Mouse (Mus musculus) kidney, embryonic 15.5 days (tissue): Measurements from ENCODE around the gene Slc25a10. TPM values are rescaled to one million over a fixed set of nuclear protein-coding genes. Genes with fewer than 3 reads are reported as not detected.

Experiments used
- ATAC-seq: fragments of 200-750 bp; cut with Nextera tagmentation; replicated peaks from 2 replicates; pipeline ENCODE4 v1.8.0; 2017; ENCODE audit warnings: moderate TSS enrichment; ENCODE audit not compliant: low FRiP score
- H3K27ac ChIP-seq: fragments of 300-500 bp; sonication (generic); 2 replicates; pipeline ENCODE4 v1.5.1; 2015; ENCODE audit warnings: mild to moderate bottlenecking, inconsistent platforms
- H3K27me3 ChIP-seq: fragments of 300-500 bp; sonication (generic); 2 replicates; pipeline ENCODE4 v1.6.1; 2015; ENCODE audit warnings: inconsistent platforms
- H3K36me3 ChIP-seq: fragments of 300-500 bp; sonication (generic); 2 replicates; pipeline ENCODE4 v1.6.1; 2015; ENCODE audit warnings: inconsistent platforms
- H3K4me1 ChIP-seq: fragments of 300-500 bp; sonication (generic); 2 replicates; pipeline ENCODE4 v1.6.1; 2015; ENCODE audit warnings: inconsistent platforms
- H3K4me2 ChIP-seq: fragments of 300-500 bp; sonication (generic); 2 replicates; pipeline ENCODE4 v1.6.1; 2015; ENCODE audit warnings: moderate library complexity, mild to moderate bottlenecking, inconsistent platforms
- H3K4me3 ChIP-seq: fragments of 300-500 bp; sonication (generic); replicated peaks from 2 replicates; pipeline ENCODE4 v1.5.1; 2015; ENCODE audit warnings: mild to moderate bottlenecking, inconsistent platforms
- H3K9ac ChIP-seq: fragments of 300-500 bp; sonication (generic); 2 replicates; pipeline ENCODE4 v1.6.1; 2015; ENCODE audit warnings: mild to moderate bottlenecking, inconsistent platforms
- H3K9me3 ChIP-seq: fragments of 300-500 bp; sonication (generic); replicated peaks from 2 replicates; pipeline ENCODE4 v1.6.1; 2016; ENCODE audit warnings: inconsistent platforms
- WGBS: fragments of 180-500 bp; shearing (Covaris S2); methylation state at CpG from one replicate; pipeline ENCODE4 v1.1.7; 2015; ENCODE audit warnings: mixed read lengths; 5-methylcytosine and 5-hydroxymethylcytosine counted together
- polyA plus RNA-seq: library from polyadenylated mRNA; unstranded; fragments of >200 nt; fragmentation: Nextera tagmentation; extraction: Ambion mirVana; gene quantifications from 2 replicates; pipeline ENCODE4 v1.2.1, GENCODE M21; 2015

The Slc25a10 gene
- polyA plus RNA-seq, 1 experiment from 2014 or later = 91.9 TPM

DNA sequence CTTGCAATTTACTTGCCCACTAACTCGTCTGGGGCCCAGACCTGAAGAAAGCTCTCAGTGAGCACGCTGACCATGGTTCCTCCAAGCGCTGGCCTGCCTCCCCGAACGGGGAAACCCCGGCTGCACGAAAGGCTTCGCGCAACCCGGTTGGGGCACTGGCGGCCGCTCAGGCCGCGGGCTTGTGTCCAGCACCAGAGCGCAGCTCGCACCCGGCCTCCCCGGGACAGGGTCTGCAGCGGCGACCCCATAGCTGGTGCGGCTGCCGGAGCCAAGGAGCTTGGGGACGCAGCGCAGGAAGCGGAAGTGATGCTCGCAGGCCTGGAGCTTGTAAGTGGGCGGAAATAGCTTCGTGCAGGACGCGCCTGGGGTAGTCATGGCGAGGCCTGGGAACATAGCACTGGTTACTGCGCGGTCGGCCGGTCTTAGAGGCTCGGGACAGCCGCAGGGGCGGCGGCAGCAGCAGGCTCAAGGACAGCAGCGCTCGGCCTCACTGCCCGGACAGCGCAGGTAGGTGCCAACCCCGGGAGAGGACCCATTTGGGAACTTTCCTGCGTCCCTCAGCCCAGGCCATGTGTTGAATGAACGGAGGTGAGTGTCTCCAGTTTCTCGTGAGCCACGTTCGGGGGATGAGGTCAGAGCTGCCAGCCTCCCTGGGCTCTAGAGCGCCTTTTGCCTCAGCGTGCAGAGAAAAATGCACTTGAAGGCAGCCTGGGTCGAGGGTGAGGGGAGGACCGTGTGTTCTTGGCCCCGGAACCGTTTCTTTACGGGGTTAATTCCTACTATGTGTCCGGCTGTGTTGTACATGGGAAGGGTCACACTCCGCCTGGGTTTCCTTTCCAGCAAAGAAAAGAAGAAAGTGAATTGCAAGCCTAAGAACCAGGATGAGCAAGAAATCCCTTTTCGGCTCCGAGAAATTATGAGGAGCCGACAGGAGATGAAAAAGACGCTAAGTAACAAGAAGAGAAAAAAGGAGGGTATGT lies 33.6 kb upstream of the Slc25a10 start, which contains the start of the genes Oxld1 and Ccdc137:
Gene Oxld1, minus strand, starts transcription at position 297 of the 980 bp plus-strand sequence.
Gene Ccdc137, plus strand, starts transcription at position 344 of the 980 bp plus-strand sequence.
- ATAC-seq = peak; percentile 92
- 3% methylated on average over 62 of the region's 62 CpGs for WGBS

DNA sequence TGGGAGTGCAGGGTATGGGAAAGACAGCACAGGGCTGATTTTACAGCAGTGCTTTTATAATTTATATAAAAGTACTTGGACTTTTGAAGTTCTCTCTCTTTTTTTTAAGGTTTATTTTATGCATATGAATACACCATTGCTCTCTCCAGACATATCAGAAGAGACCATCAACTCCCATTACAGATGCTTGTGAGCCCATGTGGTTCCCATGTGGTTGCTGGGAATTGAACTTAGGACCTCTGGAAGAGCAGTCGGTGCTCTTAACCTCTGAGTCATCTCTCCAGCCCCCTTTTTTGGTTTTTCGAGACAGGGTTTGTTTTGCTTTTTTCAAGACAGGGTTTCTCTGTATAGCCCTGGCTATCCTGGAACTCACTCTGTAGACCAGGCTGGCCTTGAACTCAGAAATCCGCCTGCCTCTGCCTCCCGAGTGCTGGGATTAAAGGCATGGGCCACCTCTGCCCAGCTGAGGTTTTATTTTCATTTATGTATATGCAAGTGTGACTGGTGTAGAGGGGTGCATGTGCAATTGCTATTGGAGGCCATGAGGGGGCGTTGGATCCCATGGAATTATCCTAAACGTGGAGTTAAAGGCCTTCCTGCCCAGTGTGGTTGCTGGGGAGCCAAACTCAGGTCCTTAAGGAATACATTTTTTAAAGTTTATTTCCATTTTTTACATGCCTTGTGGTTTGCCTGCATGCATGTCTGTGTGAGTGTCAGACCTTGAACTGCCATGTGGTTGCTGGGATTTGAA lies 32.6 kb upstream of the Slc25a10 start:
- H3K36me3 ChIP-seq = peaks cover 53% of the 10 kb centered on the region
- no peak for ATAC-seq
- H3K27me3 ChIP-seq = no peaks in the 10 kb centered on the region
- H3K9ac ChIP-seq = peak overlapping the region; percentile 98
- no peaks in the 10 kb centered on the region for H3K9me3 ChIP-seq
- H3K4me1 ChIP-seq = peaks cover 23% of the 10 kb centered on the region
- H3K4me3 ChIP-seq = peak overlapping the region; percentile 94
- H3K27ac ChIP-seq = no peak overlapping the region
- 65% methylated on average over 6 of the region's 6 CpGs for WGBS
- peak overlapping the region; percentile 85 for H3K4me2 ChIP-seq

More for the DNA sequence above, 33.6 kb upstream of the Slc25a10 start, which contains the start of the genes Oxld1 and Ccdc137:
- peak within 1 kb of the TSS; percentile 92 for H3K27ac ChIP-seq
- H3K9ac ChIP-seq = peak within 1 kb of the TSS; percentile 98
- H3K4me3 ChIP-seq = peak within 1 kb of the TSS; percentile 94
- H3K36me3 ChIP-seq = peaks cover 44% of the 10 kb centered on the region
- no peaks in the 10 kb centered on the region for H3K27me3 ChIP-seq
- no peaks in the 10 kb centered on the region for H3K9me3 ChIP-seq
- H3K4me1 ChIP-seq = peaks cover 23% of the 10 kb centered on the region
- H3K4me2 ChIP-seq = peak within 1 kb of the TSS; percentile 85

DNA sequence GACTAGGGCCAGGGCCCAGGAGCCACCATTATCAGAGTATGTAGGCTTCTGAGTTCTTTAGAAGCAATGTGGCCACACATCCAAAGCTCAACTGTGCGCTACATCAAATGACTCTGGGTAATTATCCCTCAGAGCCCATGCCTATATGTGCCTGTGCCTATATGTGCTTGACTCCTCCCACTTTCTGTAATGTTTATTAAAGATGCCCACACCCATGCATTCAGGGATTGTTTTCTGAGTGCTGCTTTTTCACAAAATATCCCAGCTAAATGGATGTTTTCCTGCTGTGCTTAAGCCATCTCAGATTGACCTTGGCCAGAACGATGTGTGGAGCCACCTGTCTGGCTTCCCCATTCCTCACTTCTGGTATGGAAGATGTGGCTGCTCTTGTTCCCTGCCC lies 28.1 kb upstream of the Slc25a10 start:
- 96% methylated on average over 2 of the region's 2 CpGs for WGBS
- Histone ChIP-seq H3K27me3 (no peaks in the 10 kb centered on the region), H3K27ac (no peak overlapping the region), H3K4me1 (peaks cover 32% of the 10 kb centered on the region), H3K9me3 (no peaks in the 10 kb centered on the region), H3K36me3 (peaks cover 67% of the 10 kb centered on the region), H3K4me2 (no peak overlapping the region), H3K9ac (no peak overlapping the region), H3K4me3 (no peak overlapping the region)
- ATAC-seq = no peak

DNA sequence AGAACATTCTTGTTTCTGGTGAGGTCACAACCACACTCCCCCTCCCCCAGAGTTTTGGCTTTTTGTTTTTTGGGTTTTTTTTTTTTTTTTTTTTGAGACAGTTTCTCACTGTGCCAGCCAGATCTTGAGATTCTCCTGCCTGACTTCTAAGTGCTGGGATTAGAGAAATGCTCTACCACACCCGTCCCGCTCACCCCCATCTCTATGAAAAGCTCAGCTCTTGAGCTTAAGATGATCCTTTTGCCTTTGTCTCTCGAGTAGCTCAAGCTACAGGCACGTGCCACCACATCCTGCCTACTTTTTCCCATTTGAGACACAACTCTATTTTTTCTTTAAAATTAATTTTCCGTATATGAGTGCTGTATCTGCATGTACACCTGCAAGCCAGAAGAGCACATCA lies 27.3 kb upstream of the Slc25a10 start:
- H3K4me2 ChIP-seq = no peak overlapping the region
- H3K9ac ChIP-seq = no peak overlapping the region
- peaks cover 68% of the 10 kb centered on the region for H3K36me3 ChIP-seq
- 90% methylated on average over 5 of the region's 5 CpGs for WGBS
- no peaks in the 10 kb centered on the region for H3K27me3 ChIP-seq
- H3K4me1 ChIP-seq = peaks cover 27% of the 10 kb centered on the region
- ATAC-seq = no peak
- H3K27ac ChIP-seq = no peak overlapping the region
- H3K9me3 ChIP-seq = no peaks in the 10 kb centered on the region
- H3K4me3 ChIP-seq = no peak overlapping the region

DNA sequence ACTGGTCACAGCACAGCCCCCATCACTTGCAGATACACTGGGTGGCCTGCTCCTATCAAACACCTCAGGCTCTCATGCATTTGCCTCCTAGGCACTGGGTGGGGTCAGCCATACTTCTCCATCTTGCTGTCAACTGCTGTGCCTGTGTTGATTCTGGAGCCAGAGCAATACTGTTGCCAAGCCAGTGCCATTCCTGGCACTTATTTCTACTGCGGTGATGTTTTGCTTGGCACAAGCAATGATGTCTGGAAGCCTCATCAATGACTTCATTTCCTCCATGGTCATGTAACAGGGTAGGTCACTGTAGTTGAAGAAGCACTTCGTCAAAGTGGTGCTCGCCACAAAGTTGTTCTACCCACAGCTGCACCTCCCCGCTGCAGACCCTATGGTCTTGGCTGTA lies 26.1 kb upstream of the Slc25a10 start:
- H3K9ac ChIP-seq = no peak overlapping the region
- peaks cover 69% of the 10 kb centered on the region for H3K36me3 ChIP-seq
- H3K4me2 ChIP-seq = peak overlapping the region; percentile 85
- no peaks in the 10 kb centered on the region for H3K27me3 ChIP-seq
- no peak for ATAC-seq
- H3K27ac ChIP-seq = no peak overlapping the region
- no peaks in the 10 kb centered on the region for H3K9me3 ChIP-seq
- H3K4me3 ChIP-seq = 0 out of 2 replicates have a peak overlapping the region, but pooled peaks have one; percentile 100
- H3K4me1 ChIP-seq = peaks cover 26% of the 10 kb centered on the region
- WGBS = 80% methylated on average over 4 of the region's 4 CpGs

DNA sequence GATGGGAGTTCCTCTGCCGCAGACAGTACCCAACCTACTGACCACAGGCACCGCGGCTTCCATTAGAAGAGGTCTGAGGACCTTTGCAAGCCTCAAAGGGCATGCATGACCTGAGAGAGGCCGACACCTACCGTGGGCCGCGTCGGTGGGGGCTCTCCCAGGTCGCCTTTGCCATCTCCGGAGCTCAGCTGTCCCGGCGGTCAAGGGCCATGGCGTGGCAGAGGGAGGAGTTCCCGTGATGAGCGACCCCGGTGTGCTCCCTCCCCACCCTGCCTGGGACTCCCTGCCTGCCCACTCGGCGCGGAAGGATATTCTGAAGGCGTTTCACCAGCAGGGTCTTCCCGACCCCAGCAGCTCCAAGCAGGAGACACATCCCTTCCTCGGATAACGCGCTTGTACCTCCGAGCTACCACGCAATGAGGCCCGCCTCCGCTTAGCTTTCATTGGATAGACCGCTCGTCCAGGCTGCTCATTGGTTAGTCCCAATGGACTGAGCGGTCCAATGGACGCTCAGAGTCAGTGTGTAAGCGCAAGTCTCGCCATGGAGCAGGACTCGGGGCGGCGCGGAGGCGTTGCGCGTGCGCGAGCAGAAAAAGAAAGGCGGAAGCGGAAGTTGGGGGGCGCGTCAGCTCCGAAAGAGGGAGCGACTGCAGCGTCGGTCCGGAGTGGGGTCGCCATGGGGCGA lies 24.4 kb upstream of the Slc25a10 start, which contains the start of gene Arl16:
Gene Arl16, minus strand, starts transcription at position 557 of the 685 bp plus-strand sequence.
- no peaks in the 10 kb centered on the region for H3K9me3 ChIP-seq
- peaks cover 69% of the 10 kb centered on the region for H3K36me3 ChIP-seq
- peak within 1 kb of the TSS; percentile 82 for H3K27ac ChIP-seq
- peak within 1 kb of the TSS; percentile 95 for H3K9ac ChIP-seq
- H3K4me2 ChIP-seq = peak within 1 kb of the TSS; percentile 85
- ATAC-seq = peak; percentile 100
- peak within 1 kb of the TSS; percentile 100 for H3K4me3 ChIP-seq
- WGBS = under 1% methylated on average over 54 of the region's 54 CpGs
- H3K27me3 ChIP-seq = no peaks in the 10 kb centered on the region
- peaks cover 26% of the 10 kb centered on the region for H3K4me1 ChIP-seq

DNA sequence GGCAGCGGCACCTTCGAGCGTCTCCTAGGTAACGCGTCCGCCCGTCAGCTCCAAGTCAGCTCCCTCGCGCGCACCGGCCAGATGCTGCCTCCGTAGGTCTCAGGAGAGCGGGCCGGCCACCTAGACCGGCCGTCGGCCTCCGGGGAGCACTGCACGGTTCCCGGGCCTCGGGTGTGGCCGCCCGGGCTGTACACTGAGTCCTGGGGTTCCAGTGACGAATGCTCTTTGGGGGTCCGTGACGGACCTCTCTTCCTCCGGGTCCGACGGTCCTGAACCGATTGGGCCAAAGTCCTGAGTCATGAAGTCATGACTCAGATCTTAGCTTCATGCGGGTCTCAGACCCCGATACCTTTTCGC lies 23.9 kb upstream of the Slc25a10 start:
- Histone ChIP-seq H3K9me3 (no peaks in the 10 kb centered on the region), H3K9ac (peak overlapping the region; percentile 95), H3K4me1 (peaks cover 26% of the 10 kb centered on the region), H3K27ac (peak overlapping the region; percentile 60; the same call in 1 of the 2 replicates), H3K36me3 (peaks cover 69% of the 10 kb centered on the region), H3K4me3 (peak overlapping the region; percentile 100), H3K27me3 (no peaks in the 10 kb centered on the region), H3K4me2 (peak overlapping the region; percentile 85)
- no peak for ATAC-seq
- WGBS = 1% methylated on average over 33 of the region's 33 CpGs

DNA sequence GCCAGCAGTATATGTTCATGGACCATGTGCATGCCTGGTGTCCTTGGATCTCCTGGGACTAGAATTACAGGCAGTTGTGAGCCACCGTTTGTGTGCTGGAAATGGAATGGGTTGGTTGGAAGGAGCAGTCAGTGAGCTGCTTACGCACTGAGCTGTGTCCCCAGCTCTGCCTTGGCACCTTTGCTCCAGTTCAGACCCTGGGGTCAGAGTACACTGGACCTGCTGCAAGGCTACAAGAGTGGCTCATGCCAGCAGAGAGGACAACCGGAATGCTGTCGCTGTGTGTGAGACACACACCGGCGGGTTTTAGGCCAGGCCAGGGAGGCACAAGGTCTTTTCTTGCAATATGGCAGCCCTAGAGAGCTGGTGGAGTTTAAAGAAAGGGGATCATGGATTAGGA lies 19.6 kb upstream of the Slc25a10 start:
- ATAC-seq = no peak
- peaks cover 78% of the 10 kb centered on the region for H3K36me3 ChIP-seq
- 96% methylated on average over 6 of the region's 6 CpGs for whole genome bisulfite sequencing

DNA sequence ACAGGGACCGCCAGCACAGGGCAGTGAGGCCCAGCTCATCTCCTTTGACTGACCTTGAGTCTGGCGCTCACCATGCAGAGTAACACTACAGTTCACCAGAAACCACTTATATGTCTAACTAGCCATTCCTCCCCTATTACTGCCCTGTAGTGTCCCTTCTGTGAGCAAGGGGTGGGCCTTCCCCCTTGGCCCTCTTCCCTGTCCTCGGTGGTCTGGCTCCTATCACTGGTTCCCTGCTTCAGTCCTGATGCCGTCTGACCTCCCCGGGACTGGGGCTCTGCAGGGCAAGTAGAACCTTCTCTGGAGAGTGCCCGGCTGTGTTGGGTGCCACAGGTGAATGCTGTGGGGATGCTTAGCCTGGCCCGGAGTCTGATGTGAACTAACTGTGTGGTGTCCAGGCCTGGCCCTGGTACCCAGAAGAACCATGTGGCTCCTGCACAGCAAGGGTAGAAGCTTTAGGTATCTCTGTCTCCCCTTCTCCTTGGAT lies 8.1 kb upstream of the Slc25a10 start:
- H3K9ac ChIP-seq = peak overlapping the region; percentile 93
- H3K4me1 ChIP-seq = peaks cover 26% of the 10 kb centered on the region
- peak overlapping the region; percentile 70 for H3K4me2 ChIP-seq
- H3K36me3 ChIP-seq = peaks cover 80% of the 10 kb centered on the region
- no peak for ATAC-seq
- H3K9me3 ChIP-seq = no peaks in the 10 kb centered on the region
- peak overlapping the region; percentile 87 for H3K27ac ChIP-seq
- H3K27me3 ChIP-seq = no peaks in the 10 kb centered on the region
- peak overlapping the region; percentile 99; the same call in 1 of the 2 replicates for H3K4me3 ChIP-seq
- 89% methylated on average over 7 of the region's 7 CpGs for WGBS

More for the DNA sequence above, 19.6 kb upstream of the Slc25a10 start:
- no peak overlapping the region for H3K9ac ChIP-seq
- H3K27ac ChIP-seq = no peak overlapping the region
- H3K27me3 ChIP-seq = no peaks in the 10 kb centered on the region
- no peaks in the 10 kb centered on the region for H3K9me3 ChIP-seq
- peaks cover 10% of the 10 kb centered on the region for H3K4me1 ChIP-seq
- no peak overlapping the region for H3K4me3 ChIP-seq
- no peak overlapping the region for H3K4me2 ChIP-seq

DNA sequence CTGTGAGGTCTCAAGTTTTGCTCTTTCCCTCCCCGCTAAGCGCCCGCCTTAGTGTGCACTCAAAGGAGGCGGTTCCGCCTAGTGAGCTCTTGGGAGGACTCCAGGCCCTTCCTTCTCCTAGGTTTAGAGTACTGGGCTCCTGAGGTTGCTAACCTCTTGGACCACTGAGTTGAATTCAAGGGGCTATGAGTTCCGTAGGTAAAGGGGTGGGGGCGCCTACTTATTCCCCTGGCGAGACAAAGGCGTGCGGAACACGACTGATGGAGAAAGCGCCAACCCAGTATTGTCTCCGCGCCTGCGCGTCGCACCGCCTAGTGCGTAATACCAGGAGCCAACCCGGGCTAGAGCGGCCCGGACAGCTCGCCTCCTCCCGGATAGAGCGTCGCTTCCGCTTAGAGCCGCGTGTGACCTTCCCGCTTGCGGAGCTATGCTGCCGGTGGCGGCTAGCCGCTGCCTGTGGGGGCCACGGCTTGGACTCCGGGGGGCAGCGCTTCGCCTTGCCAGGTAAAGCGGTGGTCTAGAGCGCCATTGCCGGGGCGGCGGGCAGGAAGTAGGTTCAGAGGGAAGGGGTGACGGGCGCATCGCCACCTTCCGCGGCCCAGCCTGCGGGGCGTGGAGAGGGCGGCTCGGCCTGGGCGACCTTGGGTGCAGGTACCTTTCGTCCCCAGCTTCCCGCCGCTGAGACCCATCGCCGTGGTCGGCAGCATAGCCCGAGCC lies 7.2 kb upstream of the Slc25a10 start, which contains the start of gene Mrpl12:
Gene Mrpl12, plus strand, starts transcription at position 349 of the 717 bp plus-strand sequence.
- WGBS = under 1% methylated on average over 60 of the region's 60 CpGs
- peaks cover 78% of the 10 kb centered on the region for H3K36me3 ChIP-seq
- H3K9ac ChIP-seq = peak within 1 kb of the TSS; percentile 93
- H3K4me3 ChIP-seq = peak within 1 kb of the TSS; percentile 99
- peak within 1 kb of the TSS; percentile 70 for H3K4me2 ChIP-seq
- peaks cover 36% of the 10 kb centered on the region for H3K4me1 ChIP-seq
- H3K27ac ChIP-seq = peak within 1 kb of the TSS; percentile 87
- ATAC-seq = peak; percentile 94
- no peaks in the 10 kb centered on the region for H3K9me3 ChIP-seq
- no peaks in the 10 kb centered on the region for H3K27me3 ChIP-seq
